Mouse (Mus musculus) lung, embryonic 14.5 days (tissue): ENCODE data around the gene Dnmt1. TPM values are rescaled to one million over a fixed set of nuclear protein-coding genes. Genes with fewer than 3 reads are reported as not detected.

Experiments
- ATAC-seq: fragments of 200-750 bp; cut with Nextera tagmentation; 2 replicates; pipeline ENCODE4 v1.8.0; 2017; ENCODE audit warnings: mild to moderate bottlenecking, moderate TSS enrichment, moderate library complexity; ENCODE audit not compliant: insufficient read depth
- DNase-seq: peaks from one replicate; pipeline ENCODE4 v3.0.0-alpha.2; 2015
- H3K27ac ChIP-seq: fragments of 300-500 bp; sonication (generic); 2 replicates; pipeline ENCODE4 v1.5.1; 2014; ENCODE audit warnings: low read depth, mild to moderate bottlenecking, moderate library complexity
- H3K27me3 ChIP-seq: fragments of 300-500 bp; sonication (generic); 2 replicates; pipeline ENCODE4 v1.6.1; 2014; ENCODE audit warnings: low read length, control low read depth; ENCODE audit not compliant: insufficient read depth
- H3K36me3 ChIP-seq: fragments of 300-500 bp; sonication (generic); 2 replicates; pipeline ENCODE4 v1.6.1; 2014; ENCODE audit warnings: control low read depth; ENCODE audit not compliant: insufficient read depth
- H3K4me1 ChIP-seq: fragments of 300-500 bp; sonication (generic); 2 replicates; pipeline ENCODE4 v1.6.1; 2014; ENCODE audit warnings: antibody characterized with exemption, control low read depth; ENCODE audit not compliant: insufficient read depth
- H3K4me2 ChIP-seq: fragments of 300-500 bp; sonication (generic); 2 replicates; pipeline ENCODE4 v1.6.1; 2014; ENCODE audit warnings: mild to moderate bottlenecking
- H3K4me3 ChIP-seq: fragments of 300-500 bp; sonication (generic); 2 replicates; pipeline ENCODE4 v1.5.1; 2014; ENCODE audit warnings: low read depth, low read length
- H3K9ac ChIP-seq: fragments of 300-500 bp; sonication (generic); 2 replicates; pipeline ENCODE4 v1.6.1; 2014
- H3K9me3 ChIP-seq: fragments of 300-500 bp; sonication (generic); 2 replicates; pipeline ENCODE4 v1.6.1; 2016; ENCODE audit warnings: low read depth, low read length, control low read depth
- CTCF ChIP-seq: IDR thresholded peaks from 2 replicates; pipeline ENCODE4 v1.5.1; 2016; ENCODE audit warnings: antibody characterized with exemption, low read depth
- WGBS: fragments of 180-500 bp; shearing (Covaris S2); extraction: QIAGEN DNeasy Blood & Tissue Kit; methylation state at CpG from one replicate; pipeline ENCODE4 v1.1.7; 2014; 5-methylcytosine and 5-hydroxymethylcytosine counted together
- polyA plus RNA-seq: library from polyadenylated mRNA; unstranded; fragments of >200 nt; fragmentation: Nextera tagmentation; extraction: Ambion mirVana; gene quantifications from 2 replicates; pipeline ENCODE4 v1.2.1, GENCODE M21; 2014

Dnmt1 gene
- polyA plus RNA-seq, 1 experiment from 2014 or later = 82.1 TPM

DNA sequence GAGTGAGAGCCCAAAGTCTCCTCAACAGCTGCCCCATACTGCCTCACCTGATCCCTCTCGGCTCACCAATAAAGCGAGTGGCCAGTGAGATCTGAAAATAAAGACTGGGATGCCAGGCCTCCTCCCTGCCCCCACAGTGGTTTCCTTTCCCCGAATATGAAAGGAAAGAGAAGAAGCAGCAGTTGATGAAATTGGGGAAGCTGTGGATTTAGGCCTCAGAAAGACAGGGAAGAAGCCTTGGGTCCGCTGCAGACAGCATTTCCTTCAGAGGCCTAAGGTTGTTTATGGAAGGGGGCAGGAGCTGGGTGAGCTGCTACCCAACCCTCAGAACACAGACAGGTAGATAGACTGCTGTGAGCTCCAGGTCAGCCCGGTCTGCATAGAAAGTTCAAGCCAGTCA lies 7.1 kb upstream of the Dnmt1 start:
- Histone ChIP-seq H3K27me3 (no peaks in the 10 kb centered on the region), H3K4me3 (no peak overlapping the region), H3K9ac (no peak overlapping the region), H3K9me3 (no peaks in the 10 kb centered on the region), H3K27ac (no peak overlapping the region), H3K4me1 (peaks cover 4% of the 10 kb centered on the region; the same call in 1 of the 2 replicates), H3K36me3 (peaks cover 73% of the 10 kb centered on the region), H3K4me2 (no peak overlapping the region)
- ATAC-seq (no peak), DNase-seq (no peak)
- no peak for TF ChIP-seq CTCF
- 83% methylated on average over 5 of the region's 5 CpGs for WGBS

DNA sequence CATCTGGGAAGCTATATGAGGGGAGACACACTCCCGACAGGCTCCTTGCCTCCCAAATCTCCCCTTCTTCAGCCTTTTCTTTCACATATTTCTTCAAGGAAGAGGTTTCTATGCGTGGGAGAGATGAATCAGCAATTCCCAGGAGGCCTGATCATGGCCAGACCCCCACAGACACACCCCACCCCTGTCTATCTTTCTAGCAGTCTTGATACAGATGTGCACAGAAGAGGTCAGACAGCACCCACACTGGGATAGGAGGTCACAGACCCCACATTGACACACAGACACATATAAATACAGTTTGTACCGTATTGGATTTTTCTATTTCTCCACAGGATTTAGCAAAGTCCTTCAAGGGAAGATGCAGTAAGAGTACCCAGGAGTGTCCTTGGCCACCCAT lies 6.3 kb upstream of the Dnmt1 start:
- no peaks in the 10 kb centered on the region for H3K9me3 ChIP-seq
- H3K4me2 ChIP-seq = no peak overlapping the region
- DNase-seq (no peak), ATAC-seq (no peak)
- no peak overlapping the region for H3K9ac ChIP-seq
- 83% methylated on average over 3 of the region's 3 CpGs for WGBS
- no peak overlapping the region for H3K4me3 ChIP-seq
- H3K27me3 ChIP-seq = no peaks in the 10 kb centered on the region
- TF ChIP-seq CTCF = no peak
- no peaks in the 10 kb centered on the region for H3K4me1 ChIP-seq
- peaks cover 68% of the 10 kb centered on the region for H3K36me3 ChIP-seq
- no peak overlapping the region for H3K27ac ChIP-seq

DNA sequence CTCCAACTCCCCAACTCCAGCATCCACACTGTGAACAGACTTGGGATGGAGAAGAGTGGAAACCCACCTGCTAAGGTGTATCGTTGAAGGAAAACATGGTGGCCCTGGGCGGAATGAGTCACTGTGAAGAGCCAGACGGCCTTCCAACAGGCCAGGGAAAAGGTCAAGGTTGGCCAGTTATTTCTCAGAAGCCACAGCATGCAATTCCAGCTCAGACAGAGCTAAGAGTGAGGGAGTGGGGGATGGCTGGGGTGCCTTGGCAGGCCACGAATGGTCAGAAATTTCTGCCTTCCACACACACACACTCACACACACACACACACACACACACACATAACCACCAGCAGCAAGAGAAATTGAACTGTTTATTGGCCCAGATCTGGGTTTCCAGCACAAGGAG lies 5.9 kb upstream of the Dnmt1 start:
- Histone ChIP-seq H3K27ac (no peak overlapping the region), H3K36me3 (peaks cover 64% of the 10 kb centered on the region), H3K9ac (no peak overlapping the region), H3K4me3 (no peak overlapping the region), H3K27me3 (no peaks in the 10 kb centered on the region), H3K4me2 (no peak overlapping the region), H3K9me3 (no peaks in the 10 kb centered on the region), H3K4me1 (no peaks in the 10 kb centered on the region)
- ATAC-seq = no peak
- WGBS = 80% methylated on average over 4 of the region's 4 CpGs
- no peak for TF ChIP-seq CTCF
- no peak for DNase-seq

DNA sequence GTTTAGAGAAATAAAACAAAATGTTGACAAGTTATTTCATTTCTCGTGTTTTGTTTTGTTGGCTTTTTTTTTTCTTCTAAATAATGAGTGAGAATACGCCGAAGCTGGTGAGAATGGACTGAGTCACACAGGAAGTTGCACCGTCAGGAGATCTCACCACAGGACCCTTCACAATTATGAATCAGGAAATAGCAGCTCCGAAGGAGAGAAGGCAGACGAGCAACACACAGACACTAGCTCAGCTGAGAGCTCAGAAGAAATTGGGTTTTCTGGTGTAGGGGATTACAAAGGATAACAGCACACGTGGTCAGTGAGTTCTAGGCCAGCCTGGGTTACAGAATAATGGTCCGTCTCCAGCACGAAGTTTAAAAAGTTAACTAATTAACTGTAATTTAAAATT lies 1.9 kb upstream of the Dnmt1 start:
- Histone ChIP-seq H3K9me3 (no peaks in the 10 kb centered on the region), H3K4me2 (no peak overlapping the region), H3K27ac (no peak overlapping the region), H3K36me3 (peaks cover 30% of the 10 kb centered on the region), H3K4me1 (no peaks in the 10 kb centered on the region), H3K27me3 (no peaks in the 10 kb centered on the region), H3K4me3 (no peak overlapping the region), H3K9ac (no peak overlapping the region)
- 64% methylated on average over 9 of the region's 9 CpGs for WGBS
- no peak for TF ChIP-seq CTCF
- DNase-seq (no peak), ATAC-seq (no peak)

DNA sequence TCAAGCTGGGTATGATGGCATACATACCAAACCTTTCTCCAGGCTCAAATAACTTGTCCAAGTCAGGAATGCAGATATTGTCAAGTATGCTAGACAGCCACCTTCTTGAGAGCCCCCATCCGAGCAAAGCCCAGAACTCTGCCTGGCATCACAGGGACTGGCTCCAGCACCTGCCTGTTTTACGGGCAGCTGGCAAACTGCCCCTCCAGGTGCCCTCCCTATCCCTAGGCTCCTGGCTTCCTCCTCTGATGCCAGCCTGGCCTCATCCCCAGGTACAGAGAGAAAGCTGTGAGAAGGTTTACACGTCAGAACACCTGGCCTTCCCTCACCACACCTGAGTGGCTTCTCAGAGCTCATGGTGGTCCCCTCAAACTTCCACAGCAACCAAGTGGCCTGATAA lies 2.7 kb downstream of the Dnmt1 start:
- Histone ChIP-seq H3K4me3 (no peak overlapping the region), H3K27ac (no peak overlapping the region), H3K9ac (no peak overlapping the region), H3K4me1 (no peaks in the 10 kb centered on the region), H3K36me3 (no peaks in the 10 kb centered on the region), H3K4me2 (no peak overlapping the region), H3K27me3 (no peaks in the 10 kb centered on the region), H3K9me3 (no peaks in the 10 kb centered on the region)
- no peak for TF ChIP-seq CTCF
- no peak for DNase-seq
- WGBS = 55% methylated on average over 3 of the region's 3 CpGs
- ATAC-seq = no peak

DNA sequence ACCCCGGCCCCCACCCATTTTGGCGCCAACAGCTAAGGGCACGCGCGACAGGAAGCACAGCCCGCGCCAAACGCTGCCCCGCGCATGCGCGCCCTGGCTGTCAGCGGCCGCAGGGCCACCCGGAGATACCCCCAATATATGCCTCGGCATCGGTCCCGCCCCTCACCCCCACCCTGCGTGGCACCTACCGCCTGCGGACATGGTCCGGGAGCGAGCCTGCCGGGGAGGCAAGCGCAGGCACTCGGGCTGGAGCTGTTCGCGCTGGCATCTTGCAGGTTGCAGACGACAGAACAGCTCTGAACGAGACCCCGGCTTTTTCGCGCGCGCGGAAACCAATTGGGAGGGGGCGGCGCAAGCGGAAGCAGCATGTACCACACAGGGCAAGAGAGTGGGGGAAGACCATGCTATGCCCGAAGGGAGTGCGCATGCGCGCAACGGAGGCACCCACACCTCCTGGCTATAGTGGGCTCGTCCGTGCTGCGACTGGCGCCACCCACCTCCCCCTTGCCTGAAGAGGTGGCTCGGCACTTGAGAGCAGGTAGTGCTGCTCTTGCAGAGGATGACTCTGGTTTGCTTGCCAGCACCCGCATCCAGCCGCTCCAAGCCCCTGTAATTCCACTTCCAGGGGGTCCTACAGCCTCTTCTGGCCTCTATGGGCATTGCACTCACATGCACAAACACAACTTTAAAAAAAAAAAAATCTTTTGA lies 7.0 kb downstream of the Dnmt1 start:
- Histone ChIP-seq H3K4me2 (peak overlapping the region; percentile 82), H3K36me3 (peaks cover 10% of the 10 kb centered on the region), H3K9ac (peak overlapping the region; percentile 85), H3K4me3 (peak overlapping the region; percentile 88), H3K9me3 (no peaks in the 10 kb centered on the region), H3K27ac (peak overlapping the region; percentile 91), H3K27me3 (no peaks in the 10 kb centered on the region), H3K4me1 (no peaks in the 10 kb centered on the region; the same call in 1 of the 2 replicates)
- DNase-seq = peak; percentile 98
- under 1% methylated on average over 51 of the region's 51 CpGs for WGBS
- peak; percentile 60 for TF ChIP-seq CTCF
- peak; percentile 96 for ATAC-seq

DNA sequence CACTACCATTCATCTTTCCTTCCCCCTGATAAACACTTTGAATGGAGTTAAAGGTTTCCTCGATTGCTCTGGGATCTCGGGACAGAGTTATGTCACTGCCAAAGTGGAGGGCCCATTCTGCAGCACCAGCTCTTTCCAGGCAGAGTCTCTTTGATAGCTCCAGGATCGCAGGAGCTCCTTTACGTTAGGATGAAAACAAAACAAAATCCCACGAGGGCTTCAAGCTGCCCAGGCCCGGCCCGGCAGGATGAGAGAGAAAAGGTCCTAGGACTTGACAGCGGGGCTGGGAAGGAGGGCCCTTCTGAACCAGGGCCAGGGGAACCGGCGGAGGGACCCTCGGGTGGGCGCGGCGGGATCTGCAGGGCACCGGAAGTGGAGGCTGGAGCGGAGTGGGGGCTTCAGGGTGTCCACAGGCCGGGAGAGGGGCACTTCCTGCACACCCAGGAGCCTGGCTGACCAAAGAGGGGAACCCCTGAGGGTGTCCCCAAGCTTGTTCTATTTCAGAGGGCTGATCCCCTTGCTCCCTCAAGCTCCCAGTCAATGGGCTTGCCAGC lies 7.6 kb downstream of the Dnmt1 start:
- peaks cover 16% of the 10 kb centered on the region for H3K36me3 ChIP-seq
- H3K9me3 ChIP-seq = no peaks in the 10 kb centered on the region
- H3K4me1 ChIP-seq = no peaks in the 10 kb centered on the region; the same call in 1 of the 2 replicates
- peak overlapping the region; percentile 88 for H3K4me3 ChIP-seq
- H3K27me3 ChIP-seq = no peaks in the 10 kb centered on the region
- no peak for TF ChIP-seq CTCF
- H3K4me2 ChIP-seq = peak overlapping the region; percentile 82
- peak overlapping the region; percentile 91 for H3K27ac ChIP-seq
- ATAC-seq (peak; percentile 72), DNase-seq (no peak)
- H3K9ac ChIP-seq = peak overlapping the region; percentile 85
- WGBS = 0% methylated on average over 17 of the region's 17 CpGs
